Mouse (Mus musculus) heart, adult 2 months (tissue): Measurements from ENCODE around the gene Gm27029.

Experiments
- CTCF ChIP-seq: fragments of 200-600 bp; IDR thresholded peaks from 2 replicates; pipeline ENCODE4 v1.8.1; 2022; ENCODE audit warnings: antibody characterized with exemption, mild to moderate bottlenecking, moderate library complexity
- POLR2A ChIP-seq: fragments of 200-500 bp; IDR thresholded peaks from 2 replicates; pipeline ENCODE4 v1.6.1; 2011; ENCODE audit warnings: mild to moderate bottlenecking, low read depth, low read length, control low read depth; ENCODE audit not compliant: insufficient read depth

DNA sequence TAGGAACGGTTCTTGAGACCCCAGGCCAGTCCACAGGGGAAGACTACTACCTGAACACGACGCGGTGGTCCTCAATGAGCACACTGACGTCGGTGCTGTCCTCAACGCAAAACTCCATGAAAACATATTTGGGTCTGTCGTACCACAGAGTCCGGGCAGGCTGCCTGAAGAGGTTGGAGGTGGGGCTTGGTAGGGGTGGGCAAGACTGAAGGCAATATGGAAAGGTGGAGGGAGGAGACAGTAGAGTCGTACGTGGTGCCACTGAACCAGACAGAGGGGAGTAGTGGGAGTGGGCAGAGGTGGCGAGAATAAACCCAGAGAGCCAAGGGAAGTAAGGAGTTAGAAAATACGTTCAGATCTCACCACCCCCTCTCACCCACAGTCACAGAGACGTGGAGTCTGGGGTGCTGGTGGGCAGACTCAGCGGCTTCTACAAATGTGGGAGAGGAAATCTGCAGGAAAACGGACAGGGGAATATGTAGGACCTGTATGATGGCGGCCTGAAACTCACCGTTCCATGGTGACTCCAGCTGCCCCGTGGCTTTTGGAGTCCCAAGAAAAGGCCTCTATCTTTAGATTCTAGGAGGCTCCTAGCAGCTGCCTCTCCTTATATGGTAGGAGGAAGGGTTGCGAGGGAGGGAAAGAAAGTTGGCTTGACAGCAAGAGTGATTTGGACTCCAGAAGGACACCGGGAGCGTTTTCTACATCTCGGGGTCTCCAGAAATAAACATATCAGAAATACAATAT is at the start of gene Gm27029:
- TF ChIP-seq CTCF (no peak), POLR2A (peak; percentile 60; the same call in 1 of the 2 replicates)
